Mouse (Mus musculus) brown adipose tissue, adult 24 weeks (tissue): ENCODE data around the gene Scarf2. TPM values are rescaled to one million over a fixed set of nuclear protein-coding genes. Genes with fewer than 3 reads are reported as not detected.

ENCODE experiments used
- H3K27ac ChIP-seq: fragments of 200-500 bp; replicated peaks from 2 replicates; pipeline ENCODE4 v1.5.1; 2012; ENCODE audit warnings: low read depth, mild to moderate bottlenecking, low read length
- H3K4me1 ChIP-seq: fragments of 200-500 bp; 2 replicates; pipeline ENCODE4 v1.6.1; 2012; ENCODE audit warnings: low read length, mixed read lengths; ENCODE audit not compliant: control insufficient read depth, insufficient read depth, insufficient read length
- H3K4me3 ChIP-seq: fragments of 200-500 bp; 2 replicates; pipeline ENCODE4 v1.5.1; 2012; ENCODE audit warnings: low read depth, mild to moderate bottlenecking, low read length, moderate library complexity; ENCODE audit not compliant: insufficient read depth
- polyA plus RNA-seq: library from polyadenylated mRNA; stranded (reverse); fragments of >200 nt; gene quantifications from 2 replicates; pipeline ENCODE4 v1.2.4, GENCODE M21; 2012; ENCODE audit not compliant: missing spikeins, insufficient read depth, insufficient read length

Gene Scarf2
- polyA plus RNA-seq, 1 experiment: 1.8 TPM

DNA sequence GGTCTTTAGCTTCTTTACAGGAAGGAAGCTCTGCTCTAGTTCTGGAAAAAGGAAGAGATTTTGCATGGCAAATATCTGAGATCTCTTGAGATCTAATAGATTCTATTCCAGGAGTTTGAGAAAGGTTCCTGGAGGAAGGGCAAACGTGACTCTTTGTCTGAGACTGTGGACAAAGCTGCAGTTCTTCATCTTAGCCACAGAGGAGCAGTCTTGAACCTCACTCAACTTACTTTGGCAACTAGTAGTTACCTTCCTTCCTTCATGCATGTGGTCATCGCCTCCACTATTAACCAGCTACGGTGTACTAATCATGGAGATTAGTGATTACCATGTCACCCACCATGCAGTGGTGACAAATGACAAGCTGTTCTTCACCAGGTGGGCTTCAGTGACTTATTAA is 11.7 kb upstream of the Scarf2 start:
- no peak overlapping the region for H3K4me3 ChIP-seq

GRCm38 (mm10) chr16:17792728-17793127 is 4.4 kb upstream of the Scarf2 start:
- Histone ChIP-seq H3K4me3 (no peak overlapping the region), H3K27ac (no peak overlapping the region), H3K4me1 (no peaks in the 10 kb centered on the region)

More for the DNA sequence above, 11.7 kb upstream of the Scarf2 start:
- Histone ChIP-seq H3K4me1 (no peaks in the 10 kb centered on the region), H3K27ac (no peak overlapping the region)

DNA sequence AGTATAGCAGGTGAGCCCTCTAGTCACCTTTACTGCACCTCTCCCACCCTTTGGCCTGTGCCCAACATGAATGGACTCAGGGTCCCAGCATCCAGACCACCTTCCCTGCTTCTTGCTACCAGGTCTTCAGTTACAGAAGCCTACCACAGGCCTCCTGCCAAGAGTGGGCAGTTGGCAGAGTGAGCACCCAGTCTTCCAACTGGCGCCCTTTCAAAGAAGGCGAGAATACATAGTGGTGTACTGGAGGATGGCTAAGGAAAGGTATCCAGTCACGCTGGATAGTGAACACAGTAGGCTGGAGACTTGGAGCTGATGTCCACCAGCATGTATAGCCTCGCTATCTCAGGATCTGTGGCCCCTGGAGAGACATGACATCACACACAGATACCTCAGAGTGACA is 3.0 kb upstream of the Scarf2 start:
- Histone ChIP-seq H3K4me1 (no peaks in the 10 kb centered on the region; the same call in 1 of the 2 replicates), H3K4me3 (no peak overlapping the region), H3K27ac (no peak overlapping the region)

- no peaks in the 10 kb centered on the region; the same call in 1 of the 2 replicates for H3K4me1 ChIP-seq
- no peak overlapping the region for H3K4me3 ChIP-seq
- no peak overlapping the region for H3K27ac ChIP-seq
Observed at GRCm38 (mm10) chr16:17795643-17796042, 1.4 kb upstream of the Scarf2 start.

DNA sequence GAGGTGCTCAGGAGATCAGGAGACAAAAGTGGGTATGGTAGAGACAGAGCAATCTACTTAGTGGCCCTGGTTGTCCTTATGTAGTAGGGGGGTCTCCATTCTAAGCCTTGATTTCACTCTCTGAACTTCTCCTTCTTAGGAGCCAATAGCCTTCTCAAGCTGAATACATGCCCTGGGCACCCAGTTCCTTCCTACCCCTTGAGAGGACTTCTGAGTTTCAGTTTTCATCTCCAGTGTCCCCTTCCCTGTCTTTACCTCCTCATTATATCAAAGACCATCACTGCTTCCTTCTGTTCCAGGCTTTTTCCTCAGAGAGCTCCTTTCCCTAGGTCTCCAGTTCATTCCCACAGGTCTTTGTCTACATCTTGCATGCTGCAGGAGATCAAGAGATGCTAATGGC is 563 bp upstream of the Scarf2 start:
- Histone ChIP-seq H3K4me3 (peak overlapping the region; percentile 44), H3K27ac (no peak overlapping the region), H3K4me1 (no peaks in the 10 kb centered on the region; the same call in 1 of the 2 replicates)

- Histone ChIP-seq H3K4me3 (peak overlapping the region; percentile 67), H3K27ac (0 out of 2 replicates have a peak overlapping the region, but pooled peaks have one; percentile 15), H3K4me1 (no peaks in the 10 kb centered on the region; the same call in 1 of the 2 replicates)
Observed at GRCm38 (mm10) chr16:17797812-17798311, 780 bp downstream of the Scarf2 start.

- no peaks in the 10 kb centered on the region; the same call in 1 of the 2 replicates for H3K4me1 ChIP-seq
- peak overlapping the region; percentile 67 for H3K4me3 ChIP-seq
- H3K27ac ChIP-seq: no peak overlapping the region
Observed at GRCm38 (mm10) chr16:17798321-17799180, 1.5 kb downstream of the Scarf2 start.

DNA sequence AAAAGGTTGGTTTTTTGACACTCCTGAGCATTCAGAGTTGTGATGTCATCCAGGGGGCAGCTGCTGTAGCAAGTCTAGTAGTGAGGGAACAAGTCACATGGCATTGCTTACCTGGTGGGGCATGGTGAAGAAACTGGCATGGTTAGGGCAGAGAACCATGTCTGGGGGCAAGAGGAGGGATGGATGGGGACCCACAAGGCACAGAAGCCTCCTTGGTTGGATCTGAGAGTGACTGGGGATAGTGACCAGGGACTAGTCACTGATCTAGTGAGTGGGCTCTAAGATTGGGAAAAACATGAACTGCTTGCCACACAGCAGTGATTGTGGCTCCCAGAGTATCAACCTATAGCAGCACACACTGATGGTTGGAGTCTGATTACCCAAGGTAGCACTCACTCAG is 2.5 kb downstream of the Scarf2 start:
- H3K27ac ChIP-seq: no peak overlapping the region
- no peaks in the 10 kb centered on the region; the same call in 1 of the 2 replicates for H3K4me1 ChIP-seq
- no peak overlapping the region for H3K4me3 ChIP-seq

DNA sequence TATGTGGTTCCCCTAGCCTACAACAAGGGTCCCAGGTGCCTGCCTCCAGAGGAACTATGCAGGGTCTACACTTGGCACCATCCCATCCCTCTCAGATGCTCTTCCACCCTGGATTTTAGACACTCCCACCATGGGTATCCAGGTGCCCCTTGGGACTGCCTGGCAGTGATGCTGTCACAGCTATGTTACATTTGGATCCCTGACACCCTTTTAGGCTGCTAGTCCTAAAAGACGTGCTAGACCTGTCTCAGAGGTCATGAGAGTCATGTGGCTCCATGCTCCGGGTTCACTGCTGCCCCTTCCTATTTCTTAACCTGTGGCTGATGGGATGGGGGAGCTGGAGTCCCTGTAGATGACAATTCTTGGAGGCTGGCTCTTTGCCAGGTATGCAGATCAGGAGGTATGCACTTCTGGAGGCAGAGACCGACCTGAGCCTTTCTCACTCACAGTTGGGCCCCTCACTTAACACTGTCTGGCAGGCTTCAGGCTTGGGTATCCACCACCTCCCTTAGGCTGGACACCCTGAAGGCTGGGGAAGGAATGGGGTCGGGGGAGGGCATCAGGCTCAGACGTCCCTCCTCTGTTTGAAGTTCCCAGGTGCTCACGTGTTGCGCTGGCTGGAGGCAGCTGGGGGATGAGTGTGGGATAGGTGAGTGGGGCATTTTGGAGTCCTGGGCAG is 4.8 kb downstream of the Scarf2 start:
- Histone ChIP-seq H3K27ac (no peak overlapping the region), H3K4me3 (no peak overlapping the region), H3K4me1 (no peaks in the 10 kb centered on the region; the same call in 1 of the 2 replicates)

- no peaks in the 10 kb centered on the region; the same call in 1 of the 2 replicates for H3K4me1 ChIP-seq
- H3K27ac ChIP-seq: no peak overlapping the region
- H3K4me3 ChIP-seq: peak overlapping the region; percentile 41
Observed at GRCm38 (mm10) chr16:17802456-17802838, 5.4 kb downstream of the Scarf2 start.

DNA sequence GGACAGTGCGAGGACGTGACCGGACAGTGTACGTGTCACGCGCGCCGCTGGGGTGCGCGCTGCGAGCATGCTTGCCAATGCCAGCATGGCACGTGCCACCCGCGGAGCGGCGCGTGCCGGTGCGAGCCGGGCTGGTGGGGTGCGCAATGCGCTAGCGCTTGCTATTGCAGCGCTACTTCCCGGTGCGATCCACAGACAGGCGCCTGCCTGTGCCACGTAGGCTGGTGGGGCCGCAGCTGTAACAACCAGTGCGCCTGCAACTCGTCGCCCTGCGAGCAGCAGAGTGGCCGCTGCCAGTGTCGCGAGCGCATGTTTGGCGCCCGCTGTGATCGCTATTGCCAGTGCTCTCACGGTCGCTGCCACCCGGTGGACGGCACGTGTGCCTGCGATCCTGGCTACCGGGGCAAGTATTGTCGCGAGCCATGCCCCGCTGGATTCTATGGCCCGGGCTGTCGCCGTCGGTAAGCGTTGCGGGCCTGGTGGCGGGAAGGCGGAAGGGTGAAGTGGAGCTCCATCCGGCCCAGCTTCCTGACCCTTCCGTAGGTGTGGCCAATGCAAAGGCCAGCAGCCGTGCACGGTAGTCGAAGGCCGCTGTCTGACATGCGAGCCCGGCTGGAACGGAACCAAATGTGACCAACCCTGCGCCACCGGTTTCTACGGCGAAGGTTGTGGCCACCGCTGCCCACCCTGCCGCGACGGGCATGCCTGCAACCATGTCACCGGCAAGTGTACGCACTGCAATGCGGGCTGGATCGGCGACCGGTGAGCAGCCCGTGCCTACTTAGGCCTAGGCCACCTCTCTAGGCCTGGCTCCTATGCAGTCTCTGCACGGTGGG is 6.0 kb downstream of the Scarf2 start:
- Histone ChIP-seq H3K4me3 (peak overlapping the region; percentile 41), H3K27ac (no peak overlapping the region), H3K4me1 (no peaks in the 10 kb centered on the region; the same call in 1 of the 2 replicates)

DNA sequence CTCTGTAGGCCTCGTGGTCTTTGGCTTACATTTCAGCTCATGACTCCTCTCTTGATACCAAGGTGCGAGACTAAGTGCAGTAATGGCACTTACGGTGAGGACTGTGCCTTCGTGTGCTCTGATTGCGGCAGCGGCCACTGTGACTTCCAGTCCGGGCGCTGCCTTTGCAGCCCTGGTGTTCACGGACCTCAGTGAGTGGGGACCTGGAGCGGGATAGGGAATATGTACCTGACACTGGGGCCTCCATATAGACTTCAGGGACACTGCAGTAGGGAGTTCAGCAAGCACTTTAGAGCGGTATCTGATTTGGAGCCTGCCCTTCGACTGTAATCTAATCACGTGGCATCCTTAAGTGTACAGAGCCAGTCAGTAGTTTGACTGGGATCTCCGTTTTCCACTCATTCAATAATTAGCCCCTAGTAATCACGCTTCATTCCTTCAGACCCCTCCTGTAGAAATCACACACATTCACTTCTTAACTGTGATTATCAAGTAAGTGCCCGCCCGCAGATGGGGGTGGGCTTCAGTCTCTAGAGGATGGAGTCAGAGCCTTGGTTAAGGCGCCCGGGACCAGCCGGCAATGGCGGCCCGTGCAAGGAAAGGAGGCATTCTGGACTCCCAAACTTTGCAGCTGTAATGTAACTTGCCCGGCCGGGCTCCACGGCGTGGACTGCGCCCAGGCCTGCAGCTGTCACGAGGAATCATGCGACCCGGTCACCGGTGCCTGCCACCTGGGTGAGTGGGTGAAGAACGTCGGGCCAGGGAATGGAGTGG is 6.8 kb downstream of the Scarf2 start:
- Histone ChIP-seq H3K4me3 (peak overlapping the region; percentile 41), H3K27ac (no peak overlapping the region), H3K4me1 (no peaks in the 10 kb centered on the region; the same call in 1 of the 2 replicates)

DNA sequence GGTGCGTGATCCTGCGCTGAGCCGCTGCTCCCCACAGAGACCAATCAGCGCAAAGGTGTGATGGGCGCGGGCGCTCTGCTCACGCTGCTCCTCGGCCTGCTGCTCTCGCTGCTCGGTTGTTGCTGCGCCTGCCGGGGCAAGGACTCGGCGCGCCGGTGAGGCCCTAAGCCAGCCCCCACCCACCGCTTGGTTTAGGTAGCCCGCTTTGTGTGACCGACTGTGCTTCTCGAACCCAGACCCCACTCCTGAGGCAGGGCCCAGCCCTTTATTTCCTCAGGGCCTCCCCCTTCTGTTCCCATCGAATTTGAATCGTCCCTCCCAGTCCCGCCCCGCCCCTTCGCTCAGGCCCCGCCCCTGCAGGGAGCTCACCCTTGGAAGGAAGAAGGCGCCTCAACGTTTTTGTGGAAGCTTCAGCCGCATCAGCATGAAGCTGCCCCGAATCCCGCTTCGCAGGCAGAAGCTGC is 7.4 kb downstream of the Scarf2 start:
- peak overlapping the region; percentile 30; the same call in 1 of the 2 replicates for H3K4me3 ChIP-seq
- H3K4me1 ChIP-seq: no peaks in the 10 kb centered on the region; the same call in 1 of the 2 replicates
- H3K27ac ChIP-seq: no peak overlapping the region

DNA sequence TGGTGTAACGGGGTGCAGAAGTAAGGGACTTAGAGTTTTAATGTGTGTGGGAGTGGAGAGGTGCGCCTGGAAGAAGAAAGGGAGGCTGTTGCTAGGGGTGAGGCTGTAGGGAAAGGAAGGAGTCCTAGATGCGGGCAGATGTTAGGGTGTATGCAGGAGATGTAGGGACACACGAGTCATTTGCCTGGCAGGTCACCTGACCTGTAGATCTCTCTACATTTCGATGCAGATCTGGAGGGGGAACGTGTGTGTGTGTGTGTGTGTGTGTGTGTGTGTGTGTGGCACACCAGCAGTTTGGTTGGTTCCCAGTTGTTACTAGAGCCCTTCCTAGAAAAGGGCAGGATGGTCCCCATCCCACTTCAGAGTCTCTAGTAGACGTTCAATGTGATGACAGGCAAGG is 7.9 kb downstream of the Scarf2 start:
- Histone ChIP-seq H3K27ac (no peak overlapping the region), H3K4me3 (no peak overlapping the region), H3K4me1 (no peaks in the 10 kb centered on the region; the same call in 1 of the 2 replicates)
